Mouse (Mus musculus) adipocyte (in vitro differentiated cells): Measurements from ENCODE around the gene Mrpl55.
A peak's percentile ranks its signal among the peaks of the same experiment; 100 is the strongest.
"Not testable (repeated sequence)": the region's sequence is repeated elsewhere in the genome, so short reads cannot be mapped to it uniquely, and the experiment has no call there.

Experiments used
- DNase-seq: peaks from one replicate; pipeline ENCODE4 v3.0.0-alpha.2; 2016; ENCODE audit warnings: low spot score

Gene Mrpl55

DNA sequence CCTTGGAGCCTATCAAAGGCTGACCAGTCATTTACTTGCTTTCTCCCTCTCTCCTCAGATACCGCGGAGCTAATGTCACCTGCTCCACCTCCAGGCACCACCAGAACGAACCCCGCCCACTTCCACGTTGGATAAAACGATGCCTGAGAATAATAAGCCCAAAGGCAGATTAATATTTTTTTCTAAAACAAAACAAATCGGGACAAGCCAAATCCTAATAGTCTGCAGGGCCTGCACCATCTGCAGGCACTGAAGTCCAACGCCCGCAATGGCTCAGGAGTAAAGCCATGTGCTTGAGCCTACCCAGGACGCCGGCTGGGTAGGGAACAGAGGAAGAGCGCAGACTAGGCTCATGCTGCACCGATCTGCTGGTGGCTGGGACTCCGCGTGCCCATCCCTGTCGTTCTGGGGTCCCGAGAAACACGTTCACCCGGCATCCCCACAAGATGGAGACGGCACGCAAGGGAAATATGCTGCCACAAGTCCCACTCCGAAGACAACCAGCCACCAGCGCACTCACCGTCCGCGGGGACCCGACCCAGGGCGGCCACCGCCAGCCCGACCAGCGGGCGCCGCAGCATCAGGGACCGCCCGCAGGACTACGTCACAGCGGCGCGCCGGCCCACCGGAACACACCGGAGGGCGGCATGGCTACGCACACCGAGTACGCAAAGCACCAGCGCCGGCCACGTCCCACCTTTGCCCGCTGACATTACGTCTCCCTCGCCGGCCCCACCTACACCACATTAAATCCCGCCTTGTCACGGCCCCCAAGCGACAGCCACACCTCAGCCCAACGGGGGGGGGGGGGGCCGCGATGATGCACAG, 10.8 kb upstream of the Mrpl55 start:
- peak; percentile 74 for DNase-seq

GRCm38 (mm10) chr11:59192059-59192386, 10.3 kb upstream of the Mrpl55 start, which contains the start of gene Guk1:
Gene Guk1 (minus strand): TSS chr11:59192212.
- DNase-seq: no peak

GRCm38 (mm10) chr11:59196230-59196629, 6.1 kb upstream of the Mrpl55 start:
- DNase-seq: no peak

DNA sequence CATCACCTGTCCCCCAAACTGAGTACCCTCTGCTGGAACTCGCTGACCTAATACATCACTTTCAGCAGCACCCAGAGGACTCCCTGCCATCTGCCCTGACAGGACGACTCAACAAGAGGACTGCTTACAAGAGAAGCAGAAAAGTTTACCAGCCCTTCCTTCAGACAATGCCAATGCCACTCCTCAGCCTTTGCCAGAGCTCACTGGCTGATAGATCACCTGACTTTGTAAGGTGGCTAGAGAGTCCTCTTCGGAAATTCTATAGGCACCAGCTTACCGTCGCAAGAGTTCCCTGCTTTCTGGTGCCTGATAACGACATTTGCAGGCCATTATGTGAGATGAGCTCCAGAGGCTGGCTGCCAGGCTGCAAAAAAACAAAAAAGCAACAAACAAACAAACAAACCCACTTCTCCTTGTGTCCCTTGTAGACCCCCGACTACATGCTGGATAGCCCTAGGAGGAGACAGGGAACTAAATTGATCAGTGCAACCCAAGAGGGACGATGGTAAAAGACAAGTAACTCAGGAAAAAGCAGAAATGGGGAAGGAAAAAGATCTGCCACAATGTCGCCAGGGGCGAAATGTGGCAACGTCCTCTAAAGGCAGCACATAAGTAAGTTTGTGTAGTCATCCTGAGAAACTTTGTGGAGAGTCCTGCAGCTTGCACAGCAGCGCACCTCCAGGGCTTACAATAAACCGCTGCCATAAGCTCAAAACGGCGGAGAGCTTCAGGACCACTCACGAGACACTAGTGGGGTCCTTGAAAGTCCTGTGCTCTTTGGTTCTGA, 877 bp upstream of the Mrpl55 start:
- DNase-seq: no peak

GRCm38 (mm10) chr11:59208153-59208831, 6.0 kb downstream of the Mrpl55 start, which contains the start of gene 2310033P09Rik:
Gene 2310033P09Rik (plus strand): TSS chr11:59208321.
- DNase-seq: no peak

DNA sequence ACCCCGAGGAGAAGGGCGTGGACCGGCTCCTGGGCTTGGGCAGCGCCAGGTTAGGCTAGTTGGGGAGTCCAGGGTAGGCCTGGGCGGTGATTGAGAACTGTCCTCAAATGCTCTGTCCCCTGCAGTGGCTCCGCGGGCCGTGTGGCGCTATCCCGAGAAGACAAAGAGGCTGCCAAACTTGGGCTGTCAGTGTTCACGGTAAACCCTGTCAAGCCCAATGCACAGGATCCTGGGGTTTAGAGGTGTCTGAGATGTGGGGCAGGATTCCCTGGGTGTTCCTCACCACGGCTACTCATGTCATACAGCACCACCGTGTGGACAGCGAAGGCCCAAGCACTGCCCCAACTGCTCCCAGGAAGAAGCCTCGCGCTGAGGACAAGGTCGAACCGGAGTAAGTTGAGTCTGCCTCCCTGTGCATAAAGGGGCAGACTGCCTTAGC, 6.7 kb downstream of the Mrpl55 start:
- DNase-seq: no peak

DNA sequence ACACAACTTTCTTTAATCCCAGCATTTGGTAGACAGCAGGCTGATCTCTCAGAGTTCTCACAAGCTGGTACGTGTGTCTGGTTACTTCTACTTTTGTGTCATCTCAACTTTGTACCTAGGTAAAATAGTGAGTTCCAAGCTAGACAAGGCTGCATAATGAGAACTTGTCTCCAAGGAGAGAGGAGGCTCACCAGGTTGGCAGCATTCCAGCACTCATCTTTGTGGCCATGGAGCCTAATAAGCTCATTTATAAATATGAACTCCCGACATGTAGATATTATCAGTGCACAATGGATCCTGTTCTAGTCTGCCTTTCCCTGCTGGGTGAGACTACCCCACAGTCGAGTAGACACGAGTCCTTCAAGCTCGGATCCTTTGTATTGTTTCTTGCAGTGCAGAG, 7.3 kb downstream of the Mrpl55 start:
- DNase-seq: no peak

- no peak for DNase-seq
Measured at GRCm38 (mm10) chr11:59210020-59210419, 7.7 kb downstream of the Mrpl55 start.

DNA sequence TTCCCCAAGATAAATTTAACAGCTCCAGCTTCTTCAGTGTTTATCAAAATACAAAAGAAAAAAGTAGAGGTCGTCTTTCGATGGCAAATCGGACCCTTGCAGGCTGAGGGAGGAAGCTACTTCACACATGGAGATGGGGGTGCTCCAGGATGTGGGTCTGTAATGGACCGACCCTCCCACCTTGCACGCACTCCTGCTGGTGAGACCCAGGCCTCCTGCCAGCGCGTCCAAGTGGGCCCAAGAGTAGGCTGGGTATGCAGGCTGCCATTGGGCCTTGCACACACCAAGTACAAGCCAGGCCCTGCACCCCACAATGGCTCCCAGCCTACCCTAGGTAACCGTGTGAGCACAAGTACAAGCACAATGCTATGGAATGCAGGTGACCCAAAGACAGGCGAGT, 9.3 kb downstream of the Mrpl55 start:
- DNase-seq: not testable (repeated sequence)

GRCm38 (mm10) chr11:59212320-59212719, 10.0 kb downstream of the Mrpl55 start:
- DNase-seq: not testable (repeated sequence)

- DNase-seq: no peak
Measured at GRCm38 (mm10) chr11:59212892-59213494, 10.7 kb downstream of the Mrpl55 start.

- no peak for DNase-seq
Measured at GRCm38 (mm10) chr11:59216955-59217354, 14.7 kb downstream of the Mrpl55 start.

DNA sequence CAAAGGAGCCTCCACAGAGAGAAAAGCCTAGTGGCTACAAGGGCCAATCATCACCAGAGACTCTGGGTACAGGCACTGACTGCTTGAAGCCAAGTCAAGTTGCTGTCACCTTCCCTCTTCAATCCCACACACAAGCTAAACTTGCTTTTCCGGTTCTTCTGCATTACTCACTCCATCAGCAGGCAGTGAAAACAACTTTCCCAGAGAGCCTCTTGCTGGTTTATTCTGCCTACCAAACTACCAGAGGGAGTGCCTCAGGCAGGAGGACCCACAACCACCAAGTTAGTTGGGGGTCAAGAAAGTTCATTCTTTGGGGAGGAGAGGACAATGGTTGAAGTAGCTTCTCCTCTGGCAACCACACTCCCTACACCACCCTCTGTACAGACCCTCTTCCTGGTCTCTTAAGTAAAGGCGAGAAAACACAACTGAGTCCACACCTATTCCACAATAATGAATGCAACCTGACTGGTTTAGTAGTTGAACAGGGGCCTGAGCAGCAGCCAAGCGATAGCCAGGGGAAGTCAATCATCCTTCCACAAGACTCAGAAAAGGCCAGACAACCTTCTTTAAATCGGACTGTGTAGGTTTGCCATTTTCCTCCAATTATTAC, 16.2 kb downstream of the Mrpl55 start:
- DNase-seq: no peak

GRCm38 (mm10) chr11:59219064-59219463, 16.8 kb downstream of the Mrpl55 start:
- DNase-seq: peak; percentile 35

DNA sequence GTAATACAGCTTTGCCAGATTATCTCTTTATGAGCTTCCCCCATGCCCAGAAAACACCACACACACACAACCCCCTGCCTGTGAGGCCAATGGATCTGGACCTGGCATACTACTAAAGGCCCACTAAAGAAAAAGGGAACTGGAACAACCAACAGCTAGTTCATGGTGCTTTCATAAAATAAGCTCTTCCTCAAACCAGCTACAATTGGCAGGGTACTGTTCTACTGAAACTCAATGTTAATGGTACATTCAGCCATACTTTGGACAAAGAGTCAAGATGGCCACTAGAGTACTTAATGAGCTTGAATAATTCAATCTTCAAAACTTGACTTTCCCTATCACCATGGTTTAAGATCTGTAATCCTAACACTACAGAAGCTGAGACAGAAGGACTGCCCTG, 19.3 kb downstream of the Mrpl55 start:
- DNase-seq: no peak

- DNase-seq: no peak
Measured at GRCm38 (mm10) chr11:59222306-59222705, 20.0 kb downstream of the Mrpl55 start.

DNA sequence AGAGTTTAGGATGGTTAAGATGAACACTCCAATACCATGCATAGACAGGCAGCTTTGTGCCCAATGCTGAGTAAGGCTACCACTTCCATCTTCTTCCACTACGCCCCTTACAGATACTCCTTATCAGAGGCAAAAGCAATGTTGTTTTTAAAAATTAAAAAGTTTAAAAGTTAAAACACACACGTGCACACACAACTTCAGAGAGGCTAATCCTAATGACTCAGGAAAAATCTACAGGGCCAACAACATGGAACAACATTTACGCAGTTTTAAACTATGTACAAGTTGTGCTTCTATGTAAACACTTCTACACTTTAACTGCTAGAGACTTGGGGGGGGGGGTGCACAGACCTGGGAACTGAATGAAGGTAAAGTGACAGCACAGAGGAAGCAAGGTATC, 21.7 kb downstream of the Mrpl55 start:
- DNase-seq: no peak

GRCm38 (mm10) chr11:59224470-59224869, 22.2 kb downstream of the Mrpl55 start:
- no peak for DNase-seq

DNA sequence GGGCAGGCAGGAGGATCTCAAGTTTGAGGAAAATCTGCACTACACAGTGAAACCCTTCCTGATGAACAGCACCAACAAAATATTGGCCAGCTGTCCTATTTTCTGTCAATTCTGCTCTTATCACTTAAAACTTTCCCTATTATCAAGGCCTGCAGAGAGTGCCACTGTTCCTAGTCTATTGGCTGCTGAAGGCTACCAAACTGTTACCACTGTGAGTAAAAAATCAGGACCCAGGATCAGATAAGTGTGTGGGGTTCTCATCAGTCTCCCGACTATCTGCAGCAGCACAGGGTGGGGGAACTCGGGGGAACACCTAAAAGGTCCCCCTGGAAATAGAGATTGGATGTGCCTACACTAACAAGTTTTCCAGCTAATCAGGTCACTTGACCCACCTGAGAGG, 22.9 kb downstream of the Mrpl55 start:
- no peak for DNase-seq

DNA sequence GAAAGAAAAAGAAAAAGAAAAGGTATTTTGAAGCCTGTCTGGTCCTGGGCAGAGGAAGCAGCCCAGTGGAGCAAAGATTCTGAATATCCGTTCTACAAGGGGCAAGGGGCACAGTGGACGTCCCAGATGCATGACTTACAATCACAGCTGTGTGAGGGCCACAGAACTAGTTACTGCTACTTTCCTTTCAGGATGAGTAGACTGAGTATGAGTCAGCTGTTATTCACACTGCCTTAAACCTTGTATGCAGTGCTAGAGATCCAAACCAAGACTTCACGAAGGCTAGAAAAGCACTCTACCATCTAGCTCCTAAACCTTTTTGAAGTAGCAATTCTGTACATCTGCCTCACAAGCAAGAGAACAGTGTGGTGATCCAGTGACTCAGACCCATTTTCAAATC, 24.0 kb downstream of the Mrpl55 start:
- DNase-seq: peak; percentile 35

- DNase-seq: peak; percentile 71
Measured at GRCm38 (mm10) chr11:59226787-59227603, 24.7 kb downstream of the Mrpl55 start.
